Mouse (Mus musculus) forebrain, embryonic 11.5 days (tissue): ENCODE measurements around the gene Serinc5. TPM values are rescaled to one million over a fixed set of nuclear protein-coding genes. Genes with fewer than 3 reads are reported as not detected.

Experiments used
- ATAC-seq: fragments of 200-750 bp; cut with Nextera tagmentation; replicated peaks from 2 replicates; pipeline ENCODE4 v1.8.0; 2017; ENCODE audit warnings: moderate TSS enrichment; ENCODE audit not compliant: low FRiP score
- DNase-seq: peaks from one replicate; pipeline ENCODE4 v3.0.0-alpha.2; 2017; ENCODE audit warnings: low spot score
- H3K27ac ChIP-seq: fragments of 300-500 bp; sonication (generic); 2 replicates; pipeline ENCODE4 v1.5.1; 2014; ENCODE audit warnings: low read depth, low read length
- H3K27me3 ChIP-seq: fragments of 300-500 bp; sonication (generic); 2 replicates; pipeline ENCODE4 v1.6.1; 2014; ENCODE audit warnings: mild to moderate bottlenecking, low read length, mixed read lengths; ENCODE audit not compliant: control insufficient read depth, insufficient read depth
- H3K36me3 ChIP-seq: fragments of 300-500 bp; sonication (generic); 2 replicates; pipeline ENCODE4 v1.6.1; 2014; ENCODE audit warnings: mild to moderate bottlenecking, low read length, moderate library complexity, mixed read lengths; ENCODE audit not compliant: control insufficient read depth, insufficient read depth
- H3K4me1 ChIP-seq: fragments of 300-500 bp; sonication (generic); replicated peaks from 2 replicates; pipeline ENCODE4 v1.6.1; 2014; ENCODE audit warnings: low read length, mixed read lengths; ENCODE audit not compliant: control insufficient read depth, insufficient read depth
- H3K4me2 ChIP-seq: fragments of 300-500 bp; sonication (generic); 2 replicates; pipeline ENCODE4 v1.6.1; 2014; ENCODE audit warnings: low read depth, mild to moderate bottlenecking, low read length, moderate library complexity, mixed read lengths; ENCODE audit not compliant: severe bottlenecking
- H3K4me3 ChIP-seq: fragments of 300-500 bp; sonication (generic); 2 replicates; pipeline ENCODE4 v1.5.1; 2014; ENCODE audit warnings: low read depth, low read length
- H3K9ac ChIP-seq: fragments of 300-500 bp; sonication (generic); 2 replicates; pipeline ENCODE4 v1.6.1; 2014; ENCODE audit warnings: low read length
- H3K9me3 ChIP-seq: fragments of 300-500 bp; sonication (generic); 2 replicates; pipeline ENCODE4 v1.6.1; 2016; ENCODE audit warnings: low read length, mixed read lengths; ENCODE audit not compliant: control insufficient read depth
- WGBS: fragments of 180-500 bp; shearing (Covaris S2); extraction: QIAGEN DNeasy Blood & Tissue Kit; methylation state at CpG from one replicate; pipeline ENCODE4 v1.1.7; 2014; 5-methylcytosine and 5-hydroxymethylcytosine counted together
- polyA plus RNA-seq: library from polyadenylated mRNA; unstranded; fragments of >200 nt; fragmentation: Nextera tagmentation; extraction: Ambion mirVana; gene quantifications from 2 replicates; pipeline ENCODE4 v1.2.1, GENCODE M21; 2014

Gene Serinc5
- 6.6 and 7.7 TPM in 2 replicates for polyA plus RNA-seq

DNA sequence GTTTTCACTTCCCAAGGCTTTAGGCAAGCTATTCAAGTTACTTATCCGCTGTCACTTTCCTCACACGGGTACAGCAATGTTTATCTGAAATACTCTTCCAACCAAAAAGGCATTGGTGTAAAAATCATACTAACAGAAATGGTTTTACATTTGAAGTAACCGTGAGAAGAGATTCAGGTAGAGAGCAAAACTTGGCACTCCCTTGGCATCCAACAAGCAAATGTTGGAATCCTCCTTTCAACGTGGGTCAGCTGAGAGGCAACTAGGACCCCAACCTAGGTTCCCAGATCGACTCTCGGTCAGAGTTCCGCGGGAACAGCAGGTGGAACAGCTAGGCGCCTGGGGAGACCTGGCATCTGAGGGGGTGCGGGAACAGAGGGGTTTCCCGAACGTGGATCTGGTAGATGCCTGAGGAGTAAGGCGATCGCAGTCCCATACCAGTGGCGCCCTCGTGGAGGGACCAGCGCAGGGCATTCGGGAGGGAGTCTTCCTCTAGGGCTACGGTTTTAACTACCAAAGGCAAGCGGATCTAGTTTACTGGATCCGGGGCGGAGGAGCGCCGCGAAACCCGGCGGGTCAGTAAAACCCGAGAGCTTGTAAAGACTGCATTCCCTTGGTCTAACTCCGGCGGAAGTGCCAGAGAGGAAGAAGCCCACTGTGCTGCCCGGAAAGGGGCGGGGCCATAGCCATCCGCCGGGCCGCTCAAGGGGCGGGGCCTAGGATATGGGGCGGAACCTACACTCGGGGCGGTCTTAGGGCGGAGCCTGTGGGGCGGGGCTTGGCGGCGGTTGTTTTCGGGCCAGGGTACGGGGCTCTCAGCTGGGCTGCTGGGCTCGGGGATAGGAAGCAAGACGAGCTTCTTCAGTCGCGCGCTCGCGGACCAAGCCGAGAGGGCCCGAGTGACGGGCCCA, at the start of gene Serinc5:
Gene Serinc5 (plus strand): TSS at position 781 of the 911 bp plus-strand sequence.
- DNase-seq (peak; percentile 99), ATAC-seq (peak; percentile 99)
- under 1% methylated on average over 55 of the region's 55 CpGs for whole genome bisulfite sequencing
- Histone ChIP-seq H3K4me3 (peak within 1 kb of the TSS; percentile 63), H3K27me3 (no peaks in the 10 kb centered on the region; the same call in 1 of the 2 replicates), H3K4me2 (peak within 1 kb of the TSS; percentile 90), H3K27ac (peak within 1 kb of the TSS; percentile 48; the same call in 1 of the 2 replicates), H3K36me3 (no peaks in the 10 kb centered on the region), H3K9me3 (no peaks in the 10 kb centered on the region), H3K4me1 (peaks cover 7% of the 10 kb centered on the region; the same call in 1 of the 2 replicates), H3K9ac (peak within 1 kb of the TSS; percentile 67)

DNA sequence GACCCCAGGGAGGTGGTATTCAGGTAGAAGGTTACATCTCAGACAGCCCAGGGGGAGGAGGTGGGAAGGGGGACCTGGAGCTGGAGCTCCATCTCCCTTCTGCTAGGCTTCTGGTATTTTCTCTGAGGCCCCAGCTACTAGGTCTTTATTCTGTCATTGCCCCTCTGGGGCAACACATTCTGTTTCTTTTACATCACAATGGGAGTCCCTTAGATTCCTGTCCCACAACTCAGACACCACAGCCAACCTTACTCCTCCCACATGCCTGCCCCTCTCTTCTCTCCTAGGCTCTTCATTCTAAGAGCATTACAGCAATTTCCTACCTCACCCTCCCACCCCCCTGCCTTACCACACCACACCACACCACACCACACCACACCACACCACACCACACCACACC, 34.8 kb upstream of the Serinc5 start, which contains the start of gene Spz1:
Gene Spz1 (minus strand): TSS at position 101 of the 400 bp plus-strand sequence.
- no peak within 1 kb of the TSS for H3K4me3 ChIP-seq
- no peak within 1 kb of the TSS for H3K9ac ChIP-seq
- H3K27me3 ChIP-seq = no peaks in the 10 kb centered on the region
- H3K9me3 ChIP-seq = no peaks in the 10 kb centered on the region
- no peak within 1 kb of the TSS for H3K4me2 ChIP-seq
- H3K36me3 ChIP-seq = no peaks in the 10 kb centered on the region
- ATAC-seq = no peak
- H3K27ac ChIP-seq = no peak within 1 kb of the TSS
- H3K4me1 ChIP-seq = no peaks in the 10 kb centered on the region; the same call in 1 of the 2 replicates
- DNase-seq = no peak

DNA sequence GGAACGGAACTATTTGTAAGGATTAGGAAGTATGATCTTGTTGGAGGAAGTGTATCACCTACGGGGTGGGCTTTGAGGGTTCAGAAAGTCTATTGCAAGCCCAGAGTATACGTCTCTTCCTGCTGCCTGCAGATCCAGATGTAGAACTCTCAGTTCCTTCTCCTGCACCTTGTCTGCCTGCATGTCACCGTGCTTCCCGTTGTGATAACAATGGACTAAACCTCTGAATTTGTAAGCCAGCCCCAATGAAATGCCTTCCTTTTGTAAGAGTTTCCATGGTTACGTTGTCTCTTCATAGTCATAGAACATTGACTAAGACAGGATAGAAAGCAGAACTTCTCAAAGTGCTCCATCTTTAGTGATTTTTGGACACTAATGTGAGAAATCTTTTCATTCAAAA, 34.2 kb upstream of the Serinc5 start:
- H3K4me1 ChIP-seq = no peaks in the 10 kb centered on the region; the same call in 1 of the 2 replicates
- no peak overlapping the region for H3K27ac ChIP-seq
- H3K27me3 ChIP-seq = no peaks in the 10 kb centered on the region
- H3K4me2 ChIP-seq = no peak overlapping the region
- no peaks in the 10 kb centered on the region for H3K9me3 ChIP-seq
- WGBS = 62% methylated on average over 6 of the region's 6 CpGs
- ATAC-seq (no peak), DNase-seq (no peak)
- no peak overlapping the region for H3K9ac ChIP-seq
- H3K4me3 ChIP-seq = no peak overlapping the region
- H3K36me3 ChIP-seq = no peaks in the 10 kb centered on the region

DNA sequence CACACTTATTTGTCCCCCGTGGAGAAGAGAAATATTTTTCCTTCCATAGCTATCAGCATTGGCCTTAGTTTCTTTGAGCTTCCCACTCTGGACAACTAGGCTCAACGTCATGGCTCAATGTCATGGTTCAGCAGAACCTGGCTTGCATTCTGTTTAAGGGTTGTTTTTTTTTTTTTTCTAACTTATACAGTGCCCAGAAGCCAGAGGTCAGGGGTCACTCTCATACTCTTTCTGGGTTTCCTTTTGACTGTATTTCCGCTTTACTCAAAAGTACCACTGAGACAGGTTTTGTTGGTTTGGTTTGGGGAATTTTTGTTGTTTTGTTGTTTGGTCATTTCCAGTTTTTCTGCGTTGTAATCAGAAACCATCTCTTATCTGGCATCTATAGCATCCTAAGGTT, 32.7 kb upstream of the Serinc5 start:
- H3K27ac ChIP-seq = no peak overlapping the region
- no peaks in the 10 kb centered on the region; the same call in 1 of the 2 replicates for H3K4me1 ChIP-seq
- H3K9me3 ChIP-seq = no peaks in the 10 kb centered on the region
- H3K9ac ChIP-seq = no peak overlapping the region
- WGBS = 87% methylated on average over 4 of the region's 4 CpGs
- H3K36me3 ChIP-seq = no peaks in the 10 kb centered on the region
- DNase-seq = no peak
- H3K4me2 ChIP-seq = no peak overlapping the region
- H3K27me3 ChIP-seq = no peaks in the 10 kb centered on the region
- H3K4me3 ChIP-seq = no peak overlapping the region
- ATAC-seq = no peak

DNA sequence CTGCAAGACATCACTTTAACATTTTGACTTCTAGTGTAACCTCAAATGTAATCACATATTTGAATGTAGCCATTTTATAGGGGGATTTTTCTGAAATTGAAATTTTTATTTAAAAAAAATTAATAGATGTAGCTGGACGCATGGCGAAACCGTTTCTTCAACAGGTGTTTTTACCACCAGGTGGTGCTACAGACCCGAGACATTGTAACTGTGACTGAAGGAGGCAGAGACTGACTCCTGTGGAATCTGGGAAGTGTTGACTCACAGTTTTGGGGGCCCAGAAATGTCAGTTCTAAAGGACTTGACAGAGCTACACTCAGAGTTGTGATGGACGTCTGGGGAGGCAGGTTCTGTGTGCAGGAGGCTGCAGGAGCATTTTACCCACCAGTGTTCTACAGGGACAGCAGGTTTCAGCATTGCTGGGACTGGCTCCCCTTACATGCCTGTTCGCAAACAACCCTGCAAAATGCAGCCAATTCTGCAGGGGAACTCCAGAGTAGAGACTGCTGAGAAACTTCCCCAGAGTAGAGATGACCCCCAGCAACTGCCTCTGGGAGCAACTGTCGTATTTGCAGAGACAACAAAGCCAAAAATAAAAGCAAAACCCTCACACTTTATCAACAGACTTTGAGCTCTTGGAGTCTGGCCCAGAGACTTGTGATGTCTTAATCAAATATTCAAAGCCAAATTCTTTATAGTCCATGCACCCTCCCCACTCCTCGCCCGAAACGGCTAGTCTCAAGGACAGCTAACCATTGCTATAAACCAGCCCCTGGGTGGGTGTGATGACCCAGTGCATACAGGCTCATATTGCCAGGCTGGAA, 30.5 kb upstream of the Serinc5 start:
- no peak overlapping the region for H3K4me3 ChIP-seq
- DNase-seq (peak; percentile 63), ATAC-seq (no peak; the same call in 1 of the 2 replicates)
- no peak overlapping the region for H3K9ac ChIP-seq
- no peaks in the 10 kb centered on the region; the same call in 1 of the 2 replicates for H3K4me1 ChIP-seq
- WGBS = 43% methylated on average over 10 of the region's 10 CpGs
- H3K36me3 ChIP-seq = no peaks in the 10 kb centered on the region
- no peak overlapping the region for H3K27ac ChIP-seq
- H3K27me3 ChIP-seq = no peaks in the 10 kb centered on the region
- H3K4me2 ChIP-seq = no peak overlapping the region
- no peaks in the 10 kb centered on the region for H3K9me3 ChIP-seq

DNA sequence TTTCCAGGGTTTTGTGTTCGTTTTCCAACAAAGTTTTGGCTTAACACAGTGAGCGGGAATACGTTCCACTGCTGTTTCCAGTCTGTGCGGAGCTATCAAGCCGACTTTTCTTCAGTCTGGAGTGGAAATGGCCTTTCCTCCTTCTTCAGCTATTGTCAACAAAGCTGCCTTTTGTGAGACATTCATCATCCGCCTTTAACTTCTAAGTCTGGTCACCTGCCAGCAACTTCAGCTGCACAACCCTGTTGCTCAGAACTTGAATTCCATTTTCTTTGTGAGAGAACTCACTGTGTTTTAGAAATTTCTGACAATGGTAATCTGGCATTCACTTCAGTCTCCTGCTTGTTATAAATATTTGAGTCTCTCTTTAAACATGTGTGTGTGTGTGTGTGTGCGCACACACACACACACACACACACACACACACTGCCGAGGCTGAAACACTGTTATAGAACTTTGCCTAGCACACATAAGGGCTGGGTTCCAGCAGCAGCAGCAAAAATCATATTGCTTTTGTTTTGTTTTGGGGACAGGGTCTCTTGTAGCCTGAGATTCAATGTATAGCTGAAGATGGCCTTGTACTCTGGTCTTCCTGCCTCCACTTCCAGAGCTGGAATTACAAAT, 26.7 kb upstream of the Serinc5 start:
- no peak overlapping the region for H3K4me2 ChIP-seq
- whole genome bisulfite sequencing = 84% methylated on average over 8 of the region's 8 CpGs
- no peak for DNase-seq
- H3K27ac ChIP-seq = no peak overlapping the region
- H3K4me1 ChIP-seq = no peaks in the 10 kb centered on the region
- no peak for ATAC-seq
- H3K9ac ChIP-seq = no peak overlapping the region
- H3K9me3 ChIP-seq = no peaks in the 10 kb centered on the region
- no peaks in the 10 kb centered on the region for H3K36me3 ChIP-seq
- no peaks in the 10 kb centered on the region for H3K27me3 ChIP-seq
- H3K4me3 ChIP-seq = no peak overlapping the region

DNA sequence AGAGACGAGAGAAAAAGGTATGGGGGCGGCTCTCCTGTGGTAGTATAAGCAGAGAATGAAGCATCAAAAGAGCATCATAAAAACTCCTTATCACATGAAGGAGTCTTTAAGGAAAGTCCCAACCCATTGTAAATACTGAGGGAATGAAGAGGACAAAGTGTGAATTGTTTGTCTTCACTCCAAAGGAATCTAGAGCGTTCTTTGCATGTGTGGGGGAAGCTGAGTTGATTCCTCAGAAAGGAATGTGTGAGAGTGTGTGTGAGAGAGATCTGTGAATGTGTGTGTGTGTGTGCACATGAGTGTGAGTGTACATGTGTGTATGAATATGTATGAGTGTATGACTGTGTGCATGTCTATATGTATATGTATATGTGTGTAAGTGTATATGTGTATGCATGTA, 22.2 kb upstream of the Serinc5 start:
- H3K4me3 ChIP-seq = no peak overlapping the region
- WGBS = 75% methylated on average over 3 of the region's 3 CpGs
- peaks cover 6% of the 10 kb centered on the region for H3K4me1 ChIP-seq
- H3K9ac ChIP-seq = no peak overlapping the region
- H3K9me3 ChIP-seq = no peaks in the 10 kb centered on the region
- no peak overlapping the region for H3K27ac ChIP-seq
- DNase-seq (no peak), ATAC-seq (no peak)
- no peak overlapping the region for H3K4me2 ChIP-seq
- H3K36me3 ChIP-seq = no peaks in the 10 kb centered on the region
- H3K27me3 ChIP-seq = no peaks in the 10 kb centered on the region

DNA sequence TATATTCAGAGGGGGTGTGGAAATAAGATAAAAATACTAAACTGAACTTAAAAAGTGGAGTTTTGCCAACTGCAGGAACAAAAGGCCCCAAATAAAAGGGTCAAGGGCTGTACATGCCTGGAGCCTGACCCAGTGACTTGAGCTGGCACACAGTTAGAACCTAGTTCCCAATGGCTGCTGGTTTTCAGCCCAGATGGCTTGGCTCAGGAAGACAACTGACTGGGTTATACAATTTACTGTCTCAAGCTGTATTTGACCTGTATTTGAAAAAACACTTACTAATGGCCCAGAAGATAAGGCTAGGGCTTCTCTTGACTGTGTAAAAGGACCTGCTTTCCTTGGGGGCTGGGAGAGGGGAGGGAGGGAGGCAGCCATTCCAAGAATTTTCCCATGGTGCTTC, 21.6 kb upstream of the Serinc5 start:
- Histone ChIP-seq H3K9ac (no peak overlapping the region), H3K4me3 (no peak overlapping the region), H3K27me3 (no peaks in the 10 kb centered on the region), H3K9me3 (no peaks in the 10 kb centered on the region), H3K4me1 (peaks cover 9% of the 10 kb centered on the region), H3K4me2 (no peak overlapping the region), H3K27ac (no peak overlapping the region), H3K36me3 (no peaks in the 10 kb centered on the region)
- DNase-seq (no peak), ATAC-seq (no peak)
